Mouse (Mus musculus): ENCODE measurements around the gene Wrap53.

GRCm38 (mm10) chr11:69547071-69547470, 33.0 kb downstream of the Wrap53 start:
- no peak for TF ChIP-seq POLR2A (IDR thresholded peaks at IDR 0.05; ENCODE audit: insufficient read depth, low read depth, low read length)
- TF ChIP-seq CTCF (IDR thresholded peaks at IDR 0.05; ENCODE audit: insufficient read depth, low read depth, low read length): peak; percentile 36; the same call in 1 of the 2 replicates
